Mouse (Mus musculus) heart, adult 2 months (tissue): ENCODE data around the gene Vmn1r68. TPM values are rescaled to one million over a fixed set of nuclear protein-coding genes. Genes with fewer than 3 reads are reported as not detected.

Experiments
- DNase-seq, 2 experiments: peaks; one replicate each; pipeline ENCODE4 v3.0.0; 2021
- H3K27ac ChIP-seq: fragments of 200-600 bp; 2 replicates; pipeline ENCODE4 v1.8.1; 2022
- H3K27me3 ChIP-seq: fragments of 200-500 bp; 2 replicates; pipeline ENCODE4 v1.6.1; 2012; ENCODE audit warnings: mild to moderate bottlenecking, low read length, inconsistent platforms, mixed read lengths; ENCODE audit not compliant: control insufficient read depth, insufficient read depth
- H3K36me3 ChIP-seq: fragments of 200-500 bp; 2 replicates; pipeline ENCODE4 v1.6.1; 2012; ENCODE audit warnings: low read length, inconsistent platforms; ENCODE audit not compliant: control insufficient read depth, insufficient read depth
- H3K4me1 ChIP-seq: fragments of 200-500 bp; 2 replicates; pipeline ENCODE4 v1.6.1; 2011; ENCODE audit warnings: low read length; ENCODE audit not compliant: control insufficient read depth, insufficient read depth
- H3K4me3 ChIP-seq: fragments of 200-600 bp; 2 replicates; pipeline ENCODE4 v1.8.1; 2022
- H3K79me2 ChIP-seq: fragments of 200-500 bp; replicated peaks from 2 replicates; pipeline ENCODE4 v1.6.1; 2012; ENCODE audit warnings: mild to moderate bottlenecking, inconsistent platforms, low read length, moderate library complexity, mixed read lengths; ENCODE audit not compliant: control insufficient read depth, insufficient read depth
- H3K9ac ChIP-seq: fragments of 200-500 bp; 2 replicates; pipeline ENCODE4 v1.6.1; 2012; ENCODE audit warnings: low read depth, mild to moderate bottlenecking, control low read depth, inconsistent platforms, low read length, mixed read lengths
- CTCF ChIP-seq: fragments of 200-600 bp; IDR thresholded peaks from 2 replicates; pipeline ENCODE4 v1.8.1; 2022; ENCODE audit warnings: antibody characterized with exemption, mild to moderate bottlenecking, moderate library complexity
- EP300 ChIP-seq: fragments of 200-500 bp; IDR thresholded peaks from 2 replicates; pipeline ENCODE4 v1.6.1; 2011; ENCODE audit warnings: low read depth, low read length, control low read depth; ENCODE audit not compliant: insufficient read depth
- POLR2A ChIP-seq: fragments of 200-500 bp; IDR thresholded peaks from 2 replicates; pipeline ENCODE4 v1.6.1; 2011; ENCODE audit warnings: mild to moderate bottlenecking, low read depth, low read length, control low read depth; ENCODE audit not compliant: insufficient read depth
- WGBS: fragments of 180-500 bp; shearing (Covaris S2); methylation state at CpG from one replicate; pipeline ENCODE4 v1.1.7; 2018; 5-methylcytosine and 5-hydroxymethylcytosine counted together
- intact Hi-C: fragments of 180-260 bp; cut with DNase I; formaldehyde crosslinking; loops from one replicate; pipeline ENCODE4 v1.15.1; 2025
- long read RNA-seq: library from polyadenylated mRNA; stranded (forward); transcript quantifications from one replicate; pipeline ENCODE4 v2.0.0, GENCODE M21; 2021
- polyA plus RNA-seq: library from polyadenylated mRNA; depleted of rRNA; stranded (reverse); fragments of >200 nt; gene quantifications from 2 replicates; pipeline ENCODE4 v1.2.3, GENCODE M21; 2012; rRNA removed
- total RNA-seq, 2 experiments: library from RNA; stranded (reverse); gene quantifications; 2 replicates each; pipeline ENCODE4 v1.2.3; 2021

Gene Vmn1r68
- total RNA-seq (not detected), polyA plus RNA-seq (not detected in 2 replicates)
- long read RNA-seq, result 0 reads

GRCm38 (mm10) chr7:10558385-10558784, at the start of gene Vmn1r68:
Gene Vmn1r68, minus strand, starts transcription at chr7:10558485.
- Histone ChIP-seq H3K36me3 (no peaks in the 10 kb centered on the region), H3K79me2 (no peaks in the 10 kb centered on the region), H3K4me3 (no peak within 1 kb of the TSS), H3K27me3 (no peaks in the 10 kb centered on the region), H3K27ac (no peak within 1 kb of the TSS), H3K4me1 (no peaks in the 10 kb centered on the region), H3K9ac (no peak within 1 kb of the TSS)
- 50% methylated on average over 2 of the region's 2 CpGs for WGBS
- no peak for DNase-seq
- intact Hi-C loops, result no loop called here
- TF ChIP-seq POLR2A (no peak), CTCF (no peak), EP300 (no peak)

GRCm38 (mm10) chr7:10495578-10495977, 62.7 kb downstream of the Vmn1r68 start:
- WGBS, result 38% methylated on average over 6 of the region's 6 CpGs
- TF ChIP-seq CTCF (no peak), POLR2A (no peak), EP300 (no peak)
- Histone ChIP-seq H3K27ac (no peak overlapping the region), H3K79me2 (no peaks in the 10 kb centered on the region), H3K4me1 (peaks cover 1% of the 10 kb centered on the region; the same call in 1 of the 2 replicates), H3K4me3 (no peak overlapping the region; the same call in 1 of the 2 replicates), H3K9ac (no peak overlapping the region), H3K36me3 (peaks cover 1% of the 10 kb centered on the region; the same call in 1 of the 2 replicates), H3K27me3 (0 out of 2 replicates have a peak, but pooled peaks cover 1% of the 10 kb centered on the region)
- intact Hi-C loops, result no loop called here
- no peak for DNase-seq

GRCm38 (mm10) chr7:10494786-10495521, 63.3 kb downstream of the Vmn1r68 start, which contains the start of gene Zik1:
Gene Zik1, minus strand, starts transcription at chr7:10495394.
- TF ChIP-seq CTCF (no peak), EP300 (no peak), POLR2A (0 out of 2 replicates have a peak, but pooled peaks have one; percentile 33)
- peak within 1 kb of the TSS; percentile 64 for H3K9ac ChIP-seq
- WGBS, result 2% methylated on average over 33 of the region's 33 CpGs
- H3K4me1 ChIP-seq, result peaks cover 1% of the 10 kb centered on the region; the same call in 1 of the 2 replicates
- peaks cover 3% of the 10 kb centered on the region; the same call in 1 of the 2 replicates for H3K36me3 ChIP-seq
- intact Hi-C loops, result no loop called here
- peak within 1 kb of the TSS; percentile 65 for H3K4me3 ChIP-seq
- no peaks in the 10 kb centered on the region for H3K79me2 ChIP-seq
- peak; percentile 64 to 70 for DNase-seq
- 0 out of 2 replicates have a peak, but pooled peaks cover 1% of the 10 kb centered on the region for H3K27me3 ChIP-seq
- H3K27ac ChIP-seq, result peak within 1 kb of the TSS; percentile 32

GRCm38 (mm10) chr7:10480588-10481233, 77.6 kb downstream of the Vmn1r68 start:
- DNase-seq, result no peak
- no peak overlapping the region for H3K9ac ChIP-seq
- no peak overlapping the region for H3K4me3 ChIP-seq
- intact Hi-C loops, result no loop called here
- no peaks in the 10 kb centered on the region for H3K4me1 ChIP-seq
- WGBS, result 70% methylated on average over 18 of the region's 18 CpGs
- no peaks in the 10 kb centered on the region for H3K79me2 ChIP-seq
- no peaks in the 10 kb centered on the region for H3K27me3 ChIP-seq
- H3K27ac ChIP-seq, result no peak overlapping the region
- no peaks in the 10 kb centered on the region for H3K36me3 ChIP-seq
- no peak for TF ChIP-seq EP300
- no peak for TF ChIP-seq POLR2A
- no peak for TF ChIP-seq CTCF

- no peaks in the 10 kb centered on the region for H3K36me3 ChIP-seq
- DNase-seq, result no peak
- no peak overlapping the region for H3K4me3 ChIP-seq
- intact Hi-C loops, result no loop called here
- no peak overlapping the region for H3K9ac ChIP-seq
- no peaks in the 10 kb centered on the region for H3K27me3 ChIP-seq
- no peak overlapping the region for H3K27ac ChIP-seq
- H3K79me2 ChIP-seq, result no peaks in the 10 kb centered on the region
- H3K4me1 ChIP-seq, result no peaks in the 10 kb centered on the region
- TF ChIP-seq CTCF (no peak), POLR2A (no peak), EP300 (no peak)
Measured at GRCm38 (mm10) chr7:10479813-10480212, 78.5 kb downstream of the Vmn1r68 start.
